Mouse (Mus musculus) limb, embryonic 14.5 days (tissue): ENCODE measurements around the gene Gm136. TPM values are rescaled to one million over a fixed set of nuclear protein-coding genes. Genes with fewer than 3 reads are reported as not detected.

Source experiments
- ATAC-seq: fragments of 200-750 bp; cut with Nextera tagmentation; 2 replicates; pipeline ENCODE4 v1.8.0; 2017; ENCODE audit warnings: low read depth, moderate number of reproducible peaks, moderate TSS enrichment; ENCODE audit not compliant: low FRiP score
- DNase-seq: peaks from one replicate; pipeline ENCODE4 v3.0.0-alpha.2; 2015; ENCODE audit warnings: low spot score
- H3K27ac ChIP-seq: fragments of 300-500 bp; sonication (generic); replicated peaks from 2 replicates; pipeline ENCODE4 v1.5.1; 2014; ENCODE audit warnings: low read depth, mild to moderate bottlenecking, low read length, moderate library complexity, mixed read lengths
- H3K27me3 ChIP-seq: fragments of 300-500 bp; sonication (generic); 2 replicates; pipeline ENCODE4 v1.6.1; 2014; ENCODE audit warnings: low read length, mixed read lengths; ENCODE audit not compliant: control insufficient read depth, insufficient read depth
- H3K36me3 ChIP-seq: fragments of 300-500 bp; sonication (generic); 2 replicates; pipeline ENCODE4 v1.6.1; 2014; ENCODE audit warnings: mild to moderate bottlenecking, low read length, moderate library complexity, mixed read lengths; ENCODE audit not compliant: control insufficient read depth, insufficient read depth
- H3K4me1 ChIP-seq: fragments of 300-500 bp; sonication (generic); 2 replicates; pipeline ENCODE4 v1.6.1; 2014; ENCODE audit warnings: antibody characterized with exemption, low read length, mixed read lengths; ENCODE audit not compliant: control insufficient read depth, insufficient read depth
- H3K4me2 ChIP-seq: fragments of 300-500 bp; sonication (generic); replicated peaks from 2 replicates; pipeline ENCODE4 v1.6.1; 2014; ENCODE audit warnings: low read depth, mild to moderate bottlenecking, low read length, moderate library complexity; ENCODE audit not compliant: severe bottlenecking
- H3K4me3 ChIP-seq: fragments of 300-500 bp; sonication (generic); replicated peaks from 2 replicates; pipeline ENCODE4 v1.5.1; 2014; ENCODE audit warnings: low read length
- H3K9ac ChIP-seq: fragments of 300-500 bp; sonication (generic); 2 replicates; pipeline ENCODE4 v1.6.1; 2014; ENCODE audit warnings: mild to moderate bottlenecking, low read depth, low read length, moderate library complexity; ENCODE audit not compliant: severe bottlenecking
- H3K9me3 ChIP-seq: fragments of 300-500 bp; sonication (generic); 2 replicates; pipeline ENCODE4 v1.6.1; 2016; ENCODE audit warnings: low read length; ENCODE audit not compliant: control insufficient read depth
- POLR2A ChIP-seq: fragments of 200-500 bp; IDR thresholded peaks from 2 replicates; pipeline ENCODE4 v1.8.0; 2012; ENCODE audit warnings: inconsistent platforms, mild to moderate bottlenecking, moderate library complexity, borderline replicate concordance; ENCODE audit not compliant: insufficient read depth, insufficient read length; ENCODE audit errors: extremely low read depth
- WGBS: fragments of 180-500 bp; shearing (Covaris S2); extraction: QIAGEN DNeasy Blood & Tissue Kit; methylation state at CpG from one replicate; pipeline ENCODE4 v1.1.7; 2014; 5-methylcytosine and 5-hydroxymethylcytosine counted together
- polyA plus RNA-seq, 2 experiments: library from polyadenylated mRNA; depleted of rRNA in 1 of 2; stranded (reverse) in 1 of 2; unstranded in 1 of 2; fragments of >200 nt; fragmentation: Nextera tagmentation in 1 of 2; extraction: Ambion mirVana in 1 of 2; gene quantifications; 2 replicates each; pipeline versions ENCODE4 v1.2.1 to v1.2.3; 2012 to 2014

Gene Gm136
- polyA plus RNA-seq (2012; rRNA removed), result not detected in 2 replicates
- not detected in 2 replicates for polyA plus RNA-seq (2014; fragmentation: Nextera tagmentation; extraction: Ambion mirVana)

DNA sequence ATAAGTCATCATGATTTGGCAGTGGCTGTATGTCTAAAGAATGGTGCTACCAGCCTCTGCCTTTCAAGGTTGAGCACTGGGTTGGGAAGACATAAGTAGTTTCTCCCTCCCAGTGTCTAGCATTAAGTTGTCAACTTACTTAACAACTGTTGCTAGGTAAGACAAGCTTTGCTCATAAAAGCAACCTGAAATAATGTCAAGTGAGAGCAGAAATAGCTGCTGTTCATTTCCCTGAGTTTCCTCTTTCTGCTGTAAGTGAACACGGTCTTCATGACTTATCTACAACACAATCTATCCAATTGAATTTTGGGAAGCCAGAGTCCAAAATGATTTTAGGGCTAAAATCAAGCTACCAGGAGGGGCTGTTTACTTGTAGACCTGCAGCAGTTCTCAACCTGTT, at the start of gene Gm136:
Gm136 (minus strand) TSS at position 101 of the 400 bp plus-strand sequence.
- ATAC-seq (no peak), DNase-seq (no peak)
- no peak within 1 kb of the TSS for H3K4me3 ChIP-seq
- no peak within 1 kb of the TSS for H3K27ac ChIP-seq
- no peaks in the 10 kb centered on the region for H3K27me3 ChIP-seq
- no peak within 1 kb of the TSS for H3K9ac ChIP-seq
- WGBS, result 74% methylated on average over 1 of the region's 1 CpGs
- H3K9me3 ChIP-seq, result no peaks in the 10 kb centered on the region
- no peaks in the 10 kb centered on the region for H3K4me1 ChIP-seq
- H3K36me3 ChIP-seq, result no peaks in the 10 kb centered on the region
- no peak for TF ChIP-seq POLR2A
- no peak within 1 kb of the TSS for H3K4me2 ChIP-seq

- H3K4me1 ChIP-seq, result 0 out of 2 replicates have a peak, but pooled peaks cover 4% of the 10 kb centered on the region
- no peak overlapping the region for H3K9ac ChIP-seq
- TF ChIP-seq POLR2A, result no peak
- 90% methylated on average over 14 of the region's 14 CpGs for WGBS
- peaks cover 27% of the 10 kb centered on the region for H3K36me3 ChIP-seq
- no peak overlapping the region for H3K27ac ChIP-seq
- no peaks in the 10 kb centered on the region for H3K9me3 ChIP-seq
- ATAC-seq, result no peak
- no peaks in the 10 kb centered on the region for H3K27me3 ChIP-seq
- no peak for DNase-seq
- no peak overlapping the region for H3K4me3 ChIP-seq
- no peak overlapping the region for H3K4me2 ChIP-seq
These were observed 45.3 kb upstream of the Gm136 start for GRCm38 (mm10) chr4:34801166-34802034.

DNA sequence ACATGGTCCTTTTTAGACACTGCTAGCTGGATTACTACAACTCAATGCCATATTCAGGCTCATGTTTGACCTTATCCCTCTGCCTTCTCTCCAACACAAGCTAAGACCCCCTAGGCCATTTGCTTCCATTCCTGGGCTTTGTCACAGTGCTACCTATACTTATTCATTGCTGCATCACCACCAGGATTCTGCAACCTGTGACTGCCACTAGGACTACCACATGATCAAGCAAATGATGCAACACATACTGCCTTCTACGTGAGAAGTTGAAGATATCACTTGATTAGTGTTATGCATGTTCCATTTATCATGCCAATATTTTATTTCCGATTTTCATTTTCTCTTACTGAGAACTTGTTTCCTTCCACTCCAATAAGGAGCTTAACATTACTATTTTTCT, 41.9 kb upstream of the Gm136 start:
- no peaks in the 10 kb centered on the region for H3K9me3 ChIP-seq
- no peak for ATAC-seq
- H3K4me2 ChIP-seq, result no peak overlapping the region
- H3K4me3 ChIP-seq, result no peak overlapping the region
- no peak overlapping the region for H3K9ac ChIP-seq
- no peak overlapping the region for H3K27ac ChIP-seq
- peaks cover 6% of the 10 kb centered on the region; the same call in 1 of the 2 replicates for H3K36me3 ChIP-seq
- no peak for DNase-seq
- WGBS, result 89% methylated on average over 2 of the region's 2 CpGs
- peaks cover 13% of the 10 kb centered on the region; the same call in 1 of the 2 replicates for H3K4me1 ChIP-seq
- no peaks in the 10 kb centered on the region for H3K27me3 ChIP-seq
- no peak for TF ChIP-seq POLR2A

DNA sequence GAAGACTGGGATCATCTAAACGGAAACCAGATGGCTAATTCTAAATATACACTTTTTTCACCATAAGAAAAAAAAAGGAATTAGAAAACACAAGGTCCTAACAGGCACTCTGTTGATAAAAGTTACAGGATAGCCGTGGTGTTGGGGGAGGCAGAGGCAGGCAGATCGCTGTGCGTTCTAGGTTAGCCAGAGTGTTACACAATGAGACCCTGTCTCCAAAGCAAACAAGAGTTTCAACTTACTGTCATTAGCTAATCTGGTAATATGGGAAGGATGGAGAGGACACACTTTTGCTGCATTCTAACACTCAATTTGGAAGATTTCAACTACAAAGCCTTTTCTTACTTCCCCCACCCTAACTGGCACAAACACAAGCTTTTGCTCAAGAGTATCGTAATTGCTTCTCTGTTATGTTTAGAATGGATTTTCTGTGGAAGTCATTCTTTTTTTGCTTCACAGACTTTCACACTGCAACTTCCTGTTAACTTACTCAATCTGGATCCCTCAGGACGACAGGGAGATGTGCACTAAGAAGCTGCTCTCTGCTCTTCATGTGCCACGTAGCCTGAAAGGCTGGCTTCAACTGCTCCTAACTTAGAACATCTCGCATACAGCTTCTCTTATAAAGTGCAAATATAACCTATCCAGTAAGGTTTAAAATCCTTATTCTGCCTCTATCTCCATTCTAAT, 41.4 kb upstream of the Gm136 start:
- Histone ChIP-seq H3K4me3 (no peak overlapping the region), H3K27me3 (no peaks in the 10 kb centered on the region), H3K4me2 (no peak overlapping the region), H3K36me3 (peaks cover 6% of the 10 kb centered on the region; the same call in 1 of the 2 replicates), H3K9ac (no peak overlapping the region), H3K9me3 (no peaks in the 10 kb centered on the region), H3K27ac (no peak overlapping the region), H3K4me1 (peaks cover 13% of the 10 kb centered on the region; the same call in 1 of the 2 replicates)
- 77% methylated on average over 8 of the region's 8 CpGs for WGBS
- TF ChIP-seq POLR2A, result no peak
- ATAC-seq, result no peak
- no peak for DNase-seq

- Histone ChIP-seq H3K27ac (no peak overlapping the region), H3K4me2 (no peak overlapping the region), H3K4me3 (no peak overlapping the region), H3K27me3 (no peaks in the 10 kb centered on the region), H3K9ac (no peak overlapping the region), H3K36me3 (no peaks in the 10 kb centered on the region), H3K4me1 (peaks cover 13% of the 10 kb centered on the region; the same call in 1 of the 2 replicates), H3K9me3 (no peaks in the 10 kb centered on the region)
- WGBS, result 62% methylated on average over 5 of the region's 5 CpGs
- ATAC-seq, result no peak
- no peak for DNase-seq
- no peak for TF ChIP-seq POLR2A
These were observed 40.2 kb upstream of the Gm136 start for GRCm38 (mm10) chr4:34796294-34796693.
